ENCODE assay signal across 7 mouse cellular contexts in the genomic region with DNA sequence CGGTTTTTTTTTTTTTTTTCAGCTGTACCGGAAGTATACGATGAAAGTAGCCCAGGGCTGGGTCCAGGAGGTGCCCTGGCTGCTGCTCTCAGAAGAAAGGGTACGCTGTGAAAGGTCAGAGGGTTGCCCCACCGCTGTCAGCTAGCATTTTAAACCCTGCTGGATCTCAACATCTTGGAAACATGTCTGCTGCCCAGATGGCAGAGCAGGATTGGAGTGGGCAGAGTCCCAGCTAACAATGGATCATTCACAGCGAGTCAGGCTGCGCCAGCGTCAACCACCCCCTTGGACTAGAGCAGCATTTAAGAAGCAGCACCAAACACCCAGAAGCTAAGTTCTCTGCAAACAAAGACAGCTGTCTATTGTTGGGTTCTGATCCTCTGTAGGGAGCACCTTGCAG. TPM values are rescaled to one million over a fixed set of nuclear protein-coding genes. Genes with fewer than 3 reads are reported as not detected.
A peak's percentile ranks its signal among the peaks of the same experiment; 100 is the strongest.
DNase-seq lines count a peak whose midpoint lies in the region; TF ChIP-seq lines count a peak whose summit lies in the region.

No protein-coding gene starts in this region.

- peak; percentile 91 for DNase-seq in brain, adult 2 months (ENCODE audit: low read depth, low spot score)
- peak; percentile 82 for DNase-seq in hindbrain, embryonic 10.5 days (ENCODE audit: low spot score)
- DNase-seq in left cerebral cortex, postnatal 36 days (ENCODE audit: low spot score in 2 of 2), result peak; percentile 75 to 81
- peak; percentile 83 to 88 for DNase-seq in right cerebral cortex, adult 2 months (ENCODE audit: low spot score in 2 of 2)
- DNase-seq in spleen, adult 12 weeks (ENCODE audit: low spot score), result no peak
- no peak for DNase-seq in urinary bladder, postnatal 14 days (ENCODE audit: low spot score)

- intact Hi-C loops in left cerebral cortex, postnatal 36 days (cut with DNase I), result no loop called here

- TF ChIP-seq POLR2A in cortical plate, adult 2 months (IDR thresholded peaks at IDR 0.05; ENCODE audit: extremely low read depth, insufficient read depth, low read length), result peak; percentile 24; the same call in 1 of the 2 replicates

- no peak for TF ChIP-seq CTCF in cortical plate, adult 2 months (IDR thresholded peaks at IDR 0.05; ENCODE audit: extremely low read depth, insufficient read depth, low read length)

- no peaks in the 10 kb centered on the region; the same call in 1 of the 2 replicates for H3K4me1 ChIP-seq in cortical plate, adult 2 months (ENCODE audit: control insufficient read depth, insufficient read depth, low read length)
- H3K4me1 ChIP-seq in hindbrain, embryonic 10.5 days (replicated peaks), result peaks cover 42% of the 10 kb centered on the region

- H3K27ac ChIP-seq in cortical plate, adult 2 months (ENCODE audit: insufficient read depth, low read length), result no peak overlapping the region
- H3K27ac ChIP-seq in hindbrain, embryonic 10.5 days, result peak overlapping the region; percentile 89

- H3K36me3 ChIP-seq in hindbrain, embryonic 10.5 days, result no peaks in the 10 kb centered on the region

- 12% methylated on average over 8 of the region's 8 CpGs for WGBS in hindbrain, embryonic 10.5 days

- no peaks in the 10 kb centered on the region for H3K9me3 ChIP-seq in hindbrain, embryonic 10.5 days

- no peaks in the 10 kb centered on the region for H3K27me3 ChIP-seq in hindbrain, embryonic 10.5 days (ENCODE audit: insufficient read depth, poor library complexity, severe bottlenecking)

- H3K4me3 ChIP-seq in cortical plate, adult 2 months (ENCODE audit: insufficient read depth, low read length), result no peak overlapping the region
- peak overlapping the region; percentile 29; the same call in 1 of the 2 replicates for H3K4me3 ChIP-seq in hindbrain, embryonic 10.5 days

RNA-seq across cellular contexts. Expression of gene Ttc30a1, which starts 48.3 kb away (rescaled TPM):
- polyA plus RNA-seq in cortical plate, adult 2 months (2012; rRNA removed), result 2.8 and 3.0 TPM in 2 replicates
- 9.7 and 10.7 TPM in 2 replicates for polyA plus RNA-seq in hindbrain, embryonic 10.5 days (2016; fragmentation: Nextera tagmentation; extraction: Ambion mirVana)
- 1 to 10 TPM; 2.7 to 2.9 TPM for total RNA-seq in left cerebral cortex, postnatal 36 days (2021)

RNA-seq across cellular contexts. Expression of gene Ttc30a2, which starts 52.1 kb away (rescaled TPM):
- 0.11 and 0.19 TPM in 2 replicates for polyA plus RNA-seq in cortical plate, adult 2 months (2012; rRNA removed)
- 0.50 and 0.72 TPM in 2 replicates for polyA plus RNA-seq in hindbrain, embryonic 10.5 days (2016; fragmentation: Nextera tagmentation; extraction: Ambion mirVana)
- under 1 TPM; 0.25 to 0.27 TPM for total RNA-seq in left cerebral cortex, postnatal 36 days (2021)

Comparison
In these comparisons a context has a peak if more than half of its experiments do, and no peak if none do; other contexts are left out.
1. DNase-seq: peak in brain, adult 2 months (single experiment), hindbrain, embryonic 10.5 days (single experiment), left cerebral cortex, postnatal 36 days (2 of 2) and right cerebral cortex, adult 2 months (2 of 2); none in spleen, adult 12 weeks (single experiment) and urinary bladder, postnatal 14 days (single experiment).